16 mouse cellular contexts compared by ENCODE assay signal in genomic region chr2:74450064-74450765, GRCm38 (mm10).
A peak's percentile ranks its signal among the peaks of the same experiment; 100 is the strongest.
DNase-seq lines count a peak whose midpoint lies in the region; ATAC-seq lines count a peak whose summit lies in the region.
"Had no signal": no experiment of that assay in that cellular context is flagged by ENCODE, and none has a peak within 500 bp of the region (broad histone marks: within the 10 kb centered on the region; RNA-seq: fewer than 3 reads in every experiment).

No protein-coding gene starts in this region.

- peak; percentile 29 for DNase-seq in neural tube, embryonic 11.5 days (ENCODE audit: low spot score)
- no peak for DNase-seq in neural tube, embryonic 10.5 days (ENCODE audit: extremely low spot score, low spot score)
- DNase-seq in hindbrain, embryonic 11.5 days (ENCODE audit: low spot score): peak; percentile 28
- peak; percentile 69 for DNase-seq in retina, embryonic 14.5 days (ENCODE audit: low spot score)
- DNase-seq in T-cell, adult 2 months (ENCODE audit: low spot score): no peak
- DNase-seq in heart, adult 8-10 months (ENCODE audit: low spot score): no peak
- DNase-seq: adrenal gland, adult 8-10 months; gastrocnemius, postnatal 25 days; lung, postnatal 36 days had no signal

- no peak overlapping the region for H3K9ac ChIP-seq in neural tube, embryonic 11.5 days (ENCODE audit: low read length)
- no peak overlapping the region for H3K9ac ChIP-seq in hindbrain, embryonic 11.5 days (ENCODE audit: low read depth, low read length)
- no peak overlapping the region for H3K9ac ChIP-seq in limb, embryonic 12.5 days (replicated peaks)
- no peak overlapping the region for H3K9ac ChIP-seq in intestine, embryonic 16.5 days (ENCODE audit: low read depth, low read length)
- H3K9ac ChIP-seq: heart, embryonic 15.5 days; liver, embryonic 14.5 days had no signal

- no peaks in the 10 kb centered on the region for H3K9me3 ChIP-seq in neural tube, embryonic 11.5 days (ENCODE audit: control insufficient read depth, low read length)
- H3K9me3 ChIP-seq in hindbrain, embryonic 11.5 days (ENCODE audit: control insufficient read depth, low read length): no peaks in the 10 kb centered on the region
- no peaks in the 10 kb centered on the region for H3K9me3 ChIP-seq in limb, embryonic 12.5 days
- no peaks in the 10 kb centered on the region for H3K9me3 ChIP-seq in intestine, embryonic 16.5 days (ENCODE audit: control insufficient read depth, low read length)
- H3K9me3 ChIP-seq: heart, embryonic 15.5 days had no signal

- no peaks in the 10 kb centered on the region for H3K36me3 ChIP-seq in neural tube, embryonic 11.5 days (ENCODE audit: control insufficient read depth, insufficient read depth, low read length)
- no peaks in the 10 kb centered on the region for H3K36me3 ChIP-seq in hindbrain, embryonic 11.5 days (ENCODE audit: control insufficient read depth, insufficient read depth, low read length)
- no peaks in the 10 kb centered on the region for H3K36me3 ChIP-seq in limb, embryonic 12.5 days
- no peaks in the 10 kb centered on the region for H3K36me3 ChIP-seq in intestine, embryonic 16.5 days (ENCODE audit: control insufficient read depth, insufficient read depth, low read length)
- H3K36me3 ChIP-seq: heart, embryonic 15.5 days had no signal

- H3K4me3 ChIP-seq in neural tube, embryonic 11.5 days (ENCODE audit: low read depth, low read length): no peak overlapping the region
- no peak overlapping the region for H3K4me3 ChIP-seq in hindbrain, embryonic 11.5 days (ENCODE audit: low read depth, low read length)
- no peak overlapping the region for H3K4me3 ChIP-seq in limb, embryonic 12.5 days (replicated peaks)
- H3K4me3 ChIP-seq in intestine, embryonic 16.5 days (ENCODE audit: low read length): no peak overlapping the region
- H3K4me3 ChIP-seq: erythroblast, embryonic 14.5 days; heart, embryonic 15.5 days had no signal

- no peak for ATAC-seq in neural tube, embryonic 11.5 days (ENCODE audit: insufficient read depth, low FRiP score, low TSS enrichment)
- ATAC-seq in hindbrain, embryonic 11.5 days (ENCODE audit: low FRiP score): peak; percentile 76; the same call in 1 of the 2 replicates
- no peak; the same call in 1 of the 2 replicates for ATAC-seq in limb, embryonic 12.5 days (ENCODE audit: insufficient number of reproducible peaks, insufficient read depth, low FRiP score, low TSS enrichment, low read depth)
- no peak for ATAC-seq in intestine, embryonic 16.5 days
- ATAC-seq: intestine, postnatal 0 days had no signal

- H3K4me2 ChIP-seq in neural tube, embryonic 11.5 days (ENCODE audit: low read depth): no peak overlapping the region
- H3K4me2 ChIP-seq in hindbrain, embryonic 11.5 days (replicated peaks; ENCODE audit: low read depth, low read length): no peak overlapping the region
- no peak overlapping the region for H3K4me2 ChIP-seq in limb, embryonic 12.5 days
- no peak overlapping the region for H3K4me2 ChIP-seq in intestine, embryonic 16.5 days (ENCODE audit: low read depth, low read length)
- H3K4me2 ChIP-seq: heart, embryonic 15.5 days had no signal

- H3K27me3 ChIP-seq in neural tube, embryonic 11.5 days (ENCODE audit: control insufficient read depth, insufficient read depth, low read length): no peaks in the 10 kb centered on the region
- no peaks in the 10 kb centered on the region for H3K27me3 ChIP-seq in hindbrain, embryonic 11.5 days (ENCODE audit: control insufficient read depth, insufficient read depth, low read length)
- H3K27me3 ChIP-seq in limb, embryonic 12.5 days: no peaks in the 10 kb centered on the region
- H3K27me3 ChIP-seq in intestine, embryonic 16.5 days (replicated peaks; ENCODE audit: control insufficient read depth, insufficient read depth, low read length): no peaks in the 10 kb centered on the region
- H3K27me3 ChIP-seq: CH12.LX; heart, embryonic 15.5 days had no signal

- H3K27ac ChIP-seq in neural tube, embryonic 11.5 days (ENCODE audit: low read depth, low read length): no peak overlapping the region
- peak overlapping the region; percentile 47 for H3K27ac ChIP-seq in hindbrain, embryonic 11.5 days (ENCODE audit: low read depth, low read length)
- H3K27ac ChIP-seq in limb, embryonic 12.5 days: 0 out of 2 replicates have a peak overlapping the region, but pooled peaks have one; percentile 23
- no peak overlapping the region for H3K27ac ChIP-seq in intestine, embryonic 16.5 days (ENCODE audit: low read length)
- H3K27ac ChIP-seq: heart, embryonic 15.5 days; liver, embryonic 14.5 days had no signal

- H3K4me1 ChIP-seq in neural tube, embryonic 11.5 days (ENCODE audit: control insufficient read depth, insufficient read depth, low read length): peaks cover 7% of the 10 kb centered on the region; the same call in 1 of the 2 replicates
- H3K4me1 ChIP-seq in hindbrain, embryonic 11.5 days (replicated peaks; ENCODE audit: control insufficient read depth, insufficient read depth, low read length): no peaks in the 10 kb centered on the region
- H3K4me1 ChIP-seq in limb, embryonic 12.5 days (replicated peaks): peaks cover 39% of the 10 kb centered on the region
- no peaks in the 10 kb centered on the region for H3K4me1 ChIP-seq in intestine, embryonic 16.5 days (ENCODE audit: control insufficient read depth, insufficient read depth, low read length)
- H3K4me1 ChIP-seq: heart, embryonic 15.5 days had no signal

- 49% methylated on average over 11 of the region's 11 CpGs for WGBS in neural tube, embryonic 11.5 days
- 40% methylated on average over 11 of the region's 11 CpGs for whole genome bisulfite sequencing in hindbrain, embryonic 11.5 days
- 39% methylated on average over 11 of the region's 11 CpGs for WGBS in limb, embryonic 12.5 days
- 71% methylated on average over 11 of the region's 11 CpGs for WGBS in intestine, embryonic 16.5 days

Comparison
In these comparisons a context has a peak if more than half of its experiments do, and no peak if none do; other contexts are left out.
1. DNase-seq: peak in neural tube, embryonic 11.5 days (single experiment), hindbrain, embryonic 11.5 days (single experiment) and retina, embryonic 14.5 days (single experiment); none in neural tube, embryonic 10.5 days (single experiment), T-cell, adult 2 months (single experiment) and heart, adult 8-10 months (single experiment).
2. H3K27ac ChIP-seq: peak in hindbrain, embryonic 11.5 days (single experiment) and limb, embryonic 12.5 days (single experiment); none in neural tube, embryonic 11.5 days (single experiment) and intestine, embryonic 16.5 days (single experiment).